Mouse (Mus musculus) lung, postnatal 36 days (tissue): ENCODE results near the gene Kank1.
"Not testable (repeated sequence)": the region's sequence is repeated elsewhere in the genome, so short reads cannot be mapped to it uniquely, and the experiment has no call there.

Source experiments
- DNase-seq: peaks from one replicate; pipeline ENCODE4 v3.0.0; 2022; ENCODE audit warnings: mixed read lengths

Gene Kank1

GRCm38 (mm10) chr19:25445842-25446241, 209.1 kb downstream of the Kank1 start:
- DNase-seq: no peak

GRCm38 (mm10) chr19:25446683-25447082, 209.9 kb downstream of the Kank1 start:
- no peak for DNase-seq

- no peak for DNase-seq
Measured at GRCm38 (mm10) chr19:25447373-25447772, 210.6 kb downstream of the Kank1 start.

GRCm38 (mm10) chr19:25450869-25451629, 214.3 kb downstream of the Kank1 start:
- DNase-seq: peak; percentile 71

- DNase-seq: no peak
Measured at GRCm38 (mm10) chr19:25453146-25453545, 216.4 kb downstream of the Kank1 start.

- no peak for DNase-seq
Measured at GRCm38 (mm10) chr19:25460760-25461159, 224.0 kb downstream of the Kank1 start.

- no peak for DNase-seq
Measured at GRCm38 (mm10) chr19:25461553-25462320, 225.0 kb downstream of the Kank1 start.

- not testable (repeated sequence) for DNase-seq
Measured at GRCm38 (mm10) chr19:25475806-25476205, 239.0 kb downstream of the Kank1 start.

- DNase-seq: no peak
Measured at GRCm38 (mm10) chr19:25479152-25479669, 242.4 kb downstream of the Kank1 start.

GRCm38 (mm10) chr19:25480820-25481219, 244.0 kb downstream of the Kank1 start:
- no peak for DNase-seq
